Mouse (Mus musculus) ES-Bruce4 (cell line): ENCODE measurements around the gene Sprn. TPM values are rescaled to one million over a fixed set of nuclear protein-coding genes. Genes with fewer than 3 reads are reported as not detected.
A peak's percentile ranks its signal among the peaks of the same experiment; 100 is the strongest.
"Not testable (repeated sequence)": the region's sequence is repeated elsewhere in the genome, so short reads cannot be mapped to it uniquely, and the experiment has no call there.

Experiments
- H3K27ac ChIP-seq: 2 replicates; pipeline ENCODE4 v1.5.1; 2012; ENCODE audit warnings: low read length, inconsistent platforms; ENCODE audit not compliant: insufficient read depth
- H3K27me3 ChIP-seq: 2 replicates; pipeline ENCODE4 v1.6.1; 2012; ENCODE audit warnings: mild to moderate bottlenecking, low read length, inconsistent platforms; ENCODE audit not compliant: control insufficient read depth, poor library complexity, insufficient read depth, severe bottlenecking
- H3K36me3 ChIP-seq: 2 replicates; pipeline ENCODE4 v1.6.1; 2012; ENCODE audit warnings: inconsistent platforms, mild to moderate bottlenecking, low read length, moderate library complexity; ENCODE audit not compliant: control insufficient read depth, poor library complexity, insufficient read depth, severe bottlenecking
- H3K4me1 ChIP-seq: one replicate; pipeline ENCODE4 v1.8.1; 2011; ENCODE audit warnings: low read length; ENCODE audit not compliant: control insufficient read depth, insufficient read depth
- H3K4me3 ChIP-seq: 2 replicates; pipeline ENCODE4 v1.5.1; 2011; ENCODE audit warnings: low read depth, mild to moderate bottlenecking, low read length
- H3K9ac ChIP-seq: 2 replicates; pipeline ENCODE4 v1.6.1; 2012; ENCODE audit warnings: low read depth, mild to moderate bottlenecking, inconsistent platforms; ENCODE audit not compliant: poor library complexity, severe bottlenecking
- H3K9me3 ChIP-seq: replicated peaks from 2 replicates; pipeline ENCODE4 v1.6.1; 2012; ENCODE audit warnings: mild to moderate bottlenecking, low read length, inconsistent platforms; ENCODE audit not compliant: control insufficient read depth, poor library complexity, insufficient read depth, severe bottlenecking
- CTCF ChIP-seq: IDR thresholded peaks from one replicate; pipeline ENCODE4 v1.8.1; 2011; ENCODE audit warnings: low read depth, low read length
- EP300 ChIP-seq: IDR thresholded peaks from 2 replicates; pipeline ENCODE4 v1.6.1; 2011; ENCODE audit warnings: low read depth, low read length; ENCODE audit not compliant: insufficient read depth
- POLR2A ChIP-seq: IDR thresholded peaks from one replicate; pipeline ENCODE4 v1.8.1; 2011; ENCODE audit warnings: low read length; ENCODE audit not compliant: insufficient read depth
- polyA plus RNA-seq: library from polyadenylated mRNA; stranded (reverse); fragments of >200 nt; gene quantifications from 2 replicates; pipeline ENCODE4 v1.2.4, GENCODE M21; 2011; ENCODE audit warnings: low read depth; ENCODE audit not compliant: missing spikeins, insufficient read depth, insufficient read length

Gene Sprn
- polyA plus RNA-seq, 1 experiment, result 0.24 TPM

DNA sequence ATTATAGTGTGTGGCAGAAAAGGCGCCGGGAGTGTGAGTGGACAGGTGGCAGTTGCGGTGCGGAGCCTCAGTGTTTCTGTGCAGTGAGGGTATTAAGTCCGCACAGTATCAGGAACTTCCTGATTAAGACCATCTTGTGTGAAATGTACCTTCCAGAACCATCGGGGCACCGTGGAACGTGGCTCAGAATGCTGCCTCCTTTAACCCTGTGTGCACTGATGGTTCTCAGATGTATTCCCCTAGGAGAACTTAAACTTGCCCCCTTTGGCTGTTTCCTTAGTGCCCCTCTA, 16.7 kb downstream of the Sprn start:
- Histone ChIP-seq H3K9ac (peak overlapping the region; percentile 58), H3K9me3 (no peaks in the 10 kb centered on the region), H3K36me3 (no peaks in the 10 kb centered on the region; the same call in 1 of the 2 replicates), H3K4me1 (no peaks in the 10 kb centered on the region), H3K27me3 (no peaks in the 10 kb centered on the region), H3K4me3 (peak overlapping the region; percentile 95), H3K27ac (no peak overlapping the region)
- TF ChIP-seq CTCF, result no peak
- no peak for TF ChIP-seq POLR2A
- no peak for TF ChIP-seq EP300

- no peak within 1 kb of the TSS for H3K27ac ChIP-seq
- no peaks in the 10 kb centered on the region for H3K4me1 ChIP-seq
- H3K9me3 ChIP-seq, result no peaks in the 10 kb centered on the region
- peak within 1 kb of the TSS; percentile 95 for H3K4me3 ChIP-seq
- H3K27me3 ChIP-seq, result no peaks in the 10 kb centered on the region
- peak within 1 kb of the TSS; percentile 58 for H3K9ac ChIP-seq
- H3K36me3 ChIP-seq, result no peaks in the 10 kb centered on the region; the same call in 1 of the 2 replicates
- TF ChIP-seq POLR2A, result peak; percentile 49
- TF ChIP-seq CTCF, result no peak
- peak; percentile 19; the same call in 1 of the 2 replicates for TF ChIP-seq EP300
Measured at GRCm38 (mm10) chr7:140137135-140138020, 17.3 kb downstream of the Sprn start, which contains the start of gene Mtg1. Gene Mtg1, plus strand, starts transcription at chr7:140137564.

- no peak overlapping the region for H3K27ac ChIP-seq
- H3K36me3 ChIP-seq, result peaks cover 8% of the 10 kb centered on the region
- H3K9ac ChIP-seq, result no peak overlapping the region
- H3K27me3 ChIP-seq, result no peaks in the 10 kb centered on the region
- H3K4me1 ChIP-seq, result no peaks in the 10 kb centered on the region
- TF ChIP-seq POLR2A, result no peak
- TF ChIP-seq EP300, result no peak
- no peak for TF ChIP-seq CTCF
- H3K4me3 ChIP-seq, result no peak overlapping the region
- no peaks in the 10 kb centered on the region for H3K9me3 ChIP-seq
Measured at GRCm38 (mm10) chr7:140135106-140135770, 19.4 kb downstream of the Sprn start.

DNA sequence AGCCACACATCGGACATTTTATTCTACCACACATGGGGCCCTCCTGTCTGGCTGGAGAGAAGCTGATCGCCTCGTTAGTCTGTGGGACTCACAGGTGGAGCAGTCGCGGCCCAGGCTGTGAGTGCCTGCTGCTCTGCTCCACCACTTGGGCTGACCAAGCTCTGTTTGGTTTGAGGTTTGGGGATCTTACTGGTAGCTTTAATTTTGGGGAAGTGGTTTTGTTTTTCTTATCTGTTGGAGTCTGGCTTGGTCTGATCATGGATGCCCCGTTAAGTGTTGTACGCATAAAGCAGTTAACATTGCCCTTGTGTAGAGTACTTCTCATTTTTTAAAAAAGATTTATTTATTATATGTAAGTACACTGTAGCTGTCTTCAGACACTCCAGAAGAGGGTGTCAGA, 20.6 kb downstream of the Sprn start:
- H3K9ac ChIP-seq, H3K4me3 ChIP-seq, H3K9me3 ChIP-seq, H3K27ac ChIP-seq, H3K27me3 ChIP-seq, H3K4me1 ChIP-seq: not testable (repeated sequence)
- peaks cover 13% of the 10 kb centered on the region for H3K36me3 ChIP-seq

DNA sequence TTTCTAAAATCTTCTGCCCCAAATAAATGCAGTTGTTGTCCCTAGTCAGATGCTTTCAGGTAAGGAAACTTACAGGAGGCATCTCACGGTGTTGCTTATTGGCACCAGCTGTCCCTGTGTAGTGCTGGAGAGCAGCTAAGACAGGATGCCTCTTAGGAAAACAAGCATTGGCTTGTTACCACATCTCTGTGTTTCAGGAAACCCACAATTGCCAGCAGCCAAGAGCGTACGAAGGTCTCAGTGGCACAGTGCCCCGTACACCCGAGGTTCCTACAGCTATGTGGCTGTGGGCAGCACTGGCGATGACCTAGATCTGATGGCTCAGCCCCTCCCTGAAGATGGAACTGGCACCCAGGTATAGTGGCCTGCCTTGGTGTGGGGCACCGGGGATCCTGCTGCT, 22.5 kb downstream of the Sprn start:
- H3K36me3 ChIP-seq, result peaks cover 14% of the 10 kb centered on the region
- not testable (repeated sequence) for H3K27me3 ChIP-seq, H3K9ac ChIP-seq, H3K4me1 ChIP-seq, H3K27ac ChIP-seq, H3K9me3 ChIP-seq, H3K4me3 ChIP-seq

- no peak overlapping the region for H3K4me3 ChIP-seq
- no peaks in the 10 kb centered on the region for H3K9me3 ChIP-seq
- H3K36me3 ChIP-seq, result peaks cover 14% of the 10 kb centered on the region
- no peaks in the 10 kb centered on the region for H3K27me3 ChIP-seq
- H3K27ac ChIP-seq, result no peak overlapping the region
- peaks cover 5% of the 10 kb centered on the region for H3K4me1 ChIP-seq
- H3K9ac ChIP-seq, result no peak overlapping the region
- TF ChIP-seq CTCF (no peak), POLR2A (no peak), EP300 (no peak)
Measured at GRCm38 (mm10) chr7:140127911-140128310, 26.8 kb downstream of the Sprn start.
